Mouse (Mus musculus): ENCODE results near the gene Dlgap1. TPM values are rescaled to one million over a fixed set of nuclear protein-coding genes. Genes with fewer than 3 reads are reported as not detected.

Gene Dlgap1
- polyA plus RNA-seq, 2 experiments: 4.6 to 4.7 TPM

DNA sequence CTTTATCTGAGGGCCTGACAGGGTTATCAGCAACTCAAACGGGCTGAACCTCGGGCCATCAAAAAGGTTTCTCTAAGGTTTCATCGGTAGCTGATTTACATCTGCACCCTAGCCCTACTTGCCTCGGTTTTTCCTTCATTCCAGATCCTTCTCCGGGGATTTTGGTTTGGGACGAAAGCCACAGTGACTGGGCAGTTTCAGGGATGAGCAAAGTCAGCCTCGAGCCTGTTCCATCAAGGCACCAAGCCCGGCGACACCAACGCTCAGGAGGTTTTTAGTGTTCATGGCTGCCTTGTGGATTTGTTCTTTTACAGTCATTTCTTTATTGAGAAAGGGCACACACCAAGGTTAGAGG lies 779.6 kb downstream of the Dlgap1 start:
- no peak for ATAC-seq (ENCODE audit: low FRiP score, low read depth)
- TF ChIP-seq POLR2A (IDR thresholded peaks at IDR 0.05; ENCODE audit: borderline replicate concordance, extremely low read depth, insufficient read depth, insufficient read length): no peak

DNA sequence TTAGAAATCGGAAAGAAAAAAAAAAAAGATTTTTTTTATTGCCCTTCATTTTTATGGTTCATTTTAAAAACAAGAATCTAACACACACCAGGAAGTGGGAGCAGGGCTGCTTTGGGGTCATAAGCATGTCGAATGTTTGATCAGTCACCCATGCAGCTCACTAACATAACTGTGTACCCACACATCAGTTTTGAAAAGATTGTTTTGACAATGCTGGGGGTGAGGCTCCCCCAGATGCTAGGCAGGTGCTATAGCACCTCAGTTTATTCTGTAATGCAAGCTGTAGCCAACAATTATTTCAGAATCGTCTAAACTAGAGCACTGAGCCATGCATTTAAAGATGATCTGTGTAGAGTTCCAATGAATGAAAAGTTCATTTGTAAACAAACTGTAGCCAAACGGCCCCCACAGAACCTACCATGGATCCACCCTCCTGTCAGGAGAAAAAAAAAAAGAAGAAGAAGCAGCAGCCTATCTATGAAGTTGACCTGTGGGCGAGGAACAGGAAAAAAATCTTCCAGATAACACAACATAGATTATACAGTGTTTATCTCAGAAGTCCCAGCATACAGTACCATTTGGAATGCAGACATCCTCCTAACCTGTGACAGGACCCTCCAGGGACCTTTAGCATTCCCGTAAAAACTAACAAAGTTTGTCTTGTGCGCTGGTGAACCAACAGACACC lies 780.2 kb downstream of the Dlgap1 start:
- TF ChIP-seq POLR2A (IDR thresholded peaks at IDR 0.05; ENCODE audit: borderline replicate concordance, extremely low read depth, insufficient read depth, insufficient read length): no peak
- Histone ChIP-seq H3K27ac (replicated peaks; ENCODE audit: low read depth, low read length) (no peak overlapping the region), H3K4me3 (replicated peaks; ENCODE audit: low read length) (no peak overlapping the region), H3K4me1 (ENCODE audit: control insufficient read depth, insufficient read depth, low read length) (peaks cover 24% of the 10 kb centered on the region), H3K9ac (ENCODE audit: low read depth, low read length, severe bottlenecking) (no peak overlapping the region), H3K36me3 (ENCODE audit: control insufficient read depth, insufficient read depth, low read length) (no peaks in the 10 kb centered on the region), H3K9me3 (ENCODE audit: control insufficient read depth, low read length) (no peaks in the 10 kb centered on the region), H3K27me3 (ENCODE audit: control insufficient read depth, insufficient read depth, low read length) (no peaks in the 10 kb centered on the region), H3K4me2 (replicated peaks; ENCODE audit: low read depth, low read length, severe bottlenecking) (no peak overlapping the region)
- 45% methylated on average over 7 of the region's 7 CpGs for WGBS
- ATAC-seq (ENCODE audit: low FRiP score, low read depth): no peak
- DNase-seq (ENCODE audit: low spot score): no peak

More for the DNA sequence above, 779.6 kb downstream of the Dlgap1 start:
- Histone ChIP-seq H3K4me3 (replicated peaks; ENCODE audit: low read length) (peak overlapping the region; percentile 31), H3K9ac (ENCODE audit: low read depth, low read length, severe bottlenecking) (peak overlapping the region; percentile 55), H3K9me3 (ENCODE audit: control insufficient read depth, low read length) (no peaks in the 10 kb centered on the region), H3K4me2 (replicated peaks; ENCODE audit: low read depth, low read length, severe bottlenecking) (peak overlapping the region; percentile 58), H3K27ac (replicated peaks; ENCODE audit: low read depth, low read length) (peak overlapping the region; percentile 77; the same call in 1 of the 2 replicates), H3K27me3 (ENCODE audit: control insufficient read depth, insufficient read depth, low read length) (no peaks in the 10 kb centered on the region), H3K36me3 (ENCODE audit: control insufficient read depth, insufficient read depth, low read length) (no peaks in the 10 kb centered on the region), H3K4me1 (ENCODE audit: control insufficient read depth, insufficient read depth, low read length) (peaks cover 24% of the 10 kb centered on the region)
- no peak for DNase-seq (ENCODE audit: low spot score)
- WGBS: 8% methylated on average over 10 of the region's 10 CpGs

- H3K4me1 ChIP-seq (ENCODE audit: control insufficient read depth, insufficient read depth, low read length): peaks cover 24% of the 10 kb centered on the region
- no peaks in the 10 kb centered on the region for H3K36me3 ChIP-seq (ENCODE audit: control insufficient read depth, insufficient read depth, low read length)
- peak overlapping the region; percentile 38; the same call in 1 of the 2 replicates for H3K27ac ChIP-seq (replicated peaks; ENCODE audit: low read depth, low read length)
- TF ChIP-seq POLR2A (IDR thresholded peaks at IDR 0.05; ENCODE audit: borderline replicate concordance, extremely low read depth, insufficient read depth, insufficient read length): no peak
- WGBS: 42% methylated on average over 17 of the region's 17 CpGs
- H3K27me3 ChIP-seq (ENCODE audit: control insufficient read depth, insufficient read depth, low read length): no peaks in the 10 kb centered on the region
- no peaks in the 10 kb centered on the region for H3K9me3 ChIP-seq (ENCODE audit: control insufficient read depth, low read length)
- 0 out of 2 replicates have a peak overlapping the region, but pooled peaks have one; percentile 7 for H3K9ac ChIP-seq (ENCODE audit: low read depth, low read length, severe bottlenecking)
- ATAC-seq (ENCODE audit: low FRiP score, low read depth) (no peak), DNase-seq (ENCODE audit: low spot score) (no peak)
- peak overlapping the region; percentile 35 for H3K4me3 ChIP-seq (replicated peaks; ENCODE audit: low read length)
- H3K4me2 ChIP-seq (replicated peaks; ENCODE audit: low read depth, low read length, severe bottlenecking): peak overlapping the region; percentile 55
These were observed 781.6 kb downstream of the Dlgap1 start for GRCm38 (mm10) chr17:70750236-70751160.

- no peak for TF ChIP-seq POLR2A (IDR thresholded peaks at IDR 0.05; ENCODE audit: borderline replicate concordance, extremely low read depth, insufficient read depth, insufficient read length)
- no peak for DNase-seq (ENCODE audit: low spot score)
- no peak for ATAC-seq (ENCODE audit: low FRiP score, low read depth)
- peaks cover 29% of the 10 kb centered on the region for H3K4me1 ChIP-seq (ENCODE audit: control insufficient read depth, insufficient read depth, low read length)
- peak overlapping the region; percentile 55 for H3K4me2 ChIP-seq (replicated peaks; ENCODE audit: low read depth, low read length, severe bottlenecking)
- no peaks in the 10 kb centered on the region for H3K36me3 ChIP-seq (ENCODE audit: control insufficient read depth, insufficient read depth, low read length)
- H3K4me3 ChIP-seq (replicated peaks; ENCODE audit: low read length): peak overlapping the region; percentile 35
- H3K9ac ChIP-seq (ENCODE audit: low read depth, low read length, severe bottlenecking): peak overlapping the region; percentile 54
- peak overlapping the region; percentile 38; the same call in 1 of the 2 replicates for H3K27ac ChIP-seq (replicated peaks; ENCODE audit: low read depth, low read length)
- H3K27me3 ChIP-seq (ENCODE audit: control insufficient read depth, insufficient read depth, low read length): no peaks in the 10 kb centered on the region
- WGBS: 6% methylated on average over 19 of the region's 19 CpGs
- no peaks in the 10 kb centered on the region for H3K9me3 ChIP-seq (ENCODE audit: control insufficient read depth, low read length)
These were observed 782.3 kb downstream of the Dlgap1 start for GRCm38 (mm10) chr17:70751161-70751651.

DNA sequence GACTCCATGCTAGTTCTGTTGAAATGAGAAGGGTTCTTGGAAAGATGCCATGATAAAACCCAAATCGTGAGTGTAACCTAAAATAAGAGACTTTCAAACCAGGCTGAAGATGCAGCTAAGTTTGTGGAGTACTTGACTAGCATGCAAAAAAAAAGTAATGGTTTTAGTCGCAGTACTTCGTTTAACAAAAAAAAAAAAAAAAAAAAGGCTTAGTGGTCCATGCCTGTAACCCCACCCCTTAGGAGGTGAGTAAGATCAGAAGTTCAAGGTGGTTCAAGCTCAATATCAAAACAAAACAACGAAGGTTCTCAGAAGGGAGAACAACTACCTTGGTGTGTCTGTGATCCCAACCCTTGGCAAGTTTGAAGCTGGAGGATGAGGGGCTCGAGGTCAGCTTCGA lies 782.8 kb downstream of the Dlgap1 start:
- ATAC-seq (ENCODE audit: low FRiP score, low read depth): no peak
- H3K36me3 ChIP-seq (ENCODE audit: control insufficient read depth, insufficient read depth, low read length): no peaks in the 10 kb centered on the region
- H3K9me3 ChIP-seq (ENCODE audit: control insufficient read depth, low read length): no peaks in the 10 kb centered on the region
- H3K27me3 ChIP-seq (ENCODE audit: control insufficient read depth, insufficient read depth, low read length): no peaks in the 10 kb centered on the region
- peak overlapping the region; percentile 35 for H3K4me3 ChIP-seq (replicated peaks; ENCODE audit: low read length)
- TF ChIP-seq POLR2A (IDR thresholded peaks at IDR 0.05; ENCODE audit: borderline replicate concordance, extremely low read depth, insufficient read depth, insufficient read length): no peak
- peak overlapping the region; percentile 54; the same call in 1 of the 2 replicates for H3K9ac ChIP-seq (ENCODE audit: low read depth, low read length, severe bottlenecking)
- 55% methylated on average over 6 of the region's 6 CpGs for WGBS
- DNase-seq (ENCODE audit: low spot score): no peak
- H3K27ac ChIP-seq (replicated peaks; ENCODE audit: low read depth, low read length): 0 out of 2 replicates have a peak overlapping the region, but pooled peaks have one; percentile 38
- peak overlapping the region; percentile 55 for H3K4me2 ChIP-seq (replicated peaks; ENCODE audit: low read depth, low read length, severe bottlenecking)
- H3K4me1 ChIP-seq (ENCODE audit: control insufficient read depth, insufficient read depth, low read length): peaks cover 29% of the 10 kb centered on the region
